Mouse (Mus musculus): ENCODE data around the gene Glis2. TPM values are rescaled to one million over a fixed set of nuclear protein-coding genes. Genes with fewer than 3 reads are reported as not detected.

The Glis2 gene
- polyA plus RNA-seq, 1 experiment from 2014 or later: 29.2 TPM

DNA sequence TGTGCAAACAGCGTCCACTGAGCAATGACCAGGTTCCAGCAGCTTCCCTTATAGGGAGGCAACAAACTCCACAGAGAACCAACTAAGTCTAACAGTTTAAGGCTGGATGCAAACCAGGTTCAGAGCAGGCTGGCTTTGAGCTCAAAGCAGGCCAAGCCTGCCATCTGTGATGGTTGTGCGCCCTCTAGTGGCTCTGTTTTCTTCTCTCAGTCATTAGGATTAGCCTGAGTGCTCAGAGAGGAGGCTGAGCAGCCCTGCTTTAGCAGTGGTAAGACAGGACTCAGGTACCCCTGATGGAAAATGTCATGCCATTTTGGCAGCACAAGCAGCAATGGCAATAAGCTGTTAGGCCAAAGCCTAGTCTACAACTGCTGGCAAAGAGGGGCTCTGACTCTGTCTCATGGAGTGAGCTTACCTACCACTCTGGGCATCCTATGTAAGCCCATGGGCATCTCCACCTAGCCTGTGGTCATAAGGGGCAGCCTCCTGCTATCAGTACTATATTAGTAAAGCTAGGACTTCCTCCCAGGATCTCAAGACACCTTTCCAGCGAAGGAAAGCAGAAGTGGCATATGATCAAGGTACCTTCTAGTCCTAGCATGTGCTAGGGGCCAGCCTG, 72.8 kb downstream of the Glis2 start:
- no peak overlapping the region for H3K4me3 ChIP-seq (ENCODE audit: low read depth, low read length)
- peak; percentile 90 for ATAC-seq (ENCODE audit: insufficient read depth)
- peaks cover 29% of the 10 kb centered on the region; the same call in 1 of the 2 replicates for H3K36me3 ChIP-seq (ENCODE audit: insufficient read depth)
- H3K9ac ChIP-seq: no peak overlapping the region
- H3K9me3 ChIP-seq (ENCODE audit: low read depth, low read length): no peaks in the 10 kb centered on the region
- 26% methylated on average over 3 of the region's 3 CpGs for WGBS
- H3K27me3 ChIP-seq (ENCODE audit: insufficient read depth, low read length): no peaks in the 10 kb centered on the region
- peak; percentile 97 for TF ChIP-seq CTCF (IDR thresholded peaks at IDR 0.05; ENCODE audit: low read depth)
- H3K4me1 ChIP-seq (ENCODE audit: insufficient read depth): no peaks in the 10 kb centered on the region
- DNase-seq: peak; percentile 98
- H3K4me2 ChIP-seq: no peak overlapping the region
- H3K27ac ChIP-seq (ENCODE audit: low read depth): no peak overlapping the region

DNA sequence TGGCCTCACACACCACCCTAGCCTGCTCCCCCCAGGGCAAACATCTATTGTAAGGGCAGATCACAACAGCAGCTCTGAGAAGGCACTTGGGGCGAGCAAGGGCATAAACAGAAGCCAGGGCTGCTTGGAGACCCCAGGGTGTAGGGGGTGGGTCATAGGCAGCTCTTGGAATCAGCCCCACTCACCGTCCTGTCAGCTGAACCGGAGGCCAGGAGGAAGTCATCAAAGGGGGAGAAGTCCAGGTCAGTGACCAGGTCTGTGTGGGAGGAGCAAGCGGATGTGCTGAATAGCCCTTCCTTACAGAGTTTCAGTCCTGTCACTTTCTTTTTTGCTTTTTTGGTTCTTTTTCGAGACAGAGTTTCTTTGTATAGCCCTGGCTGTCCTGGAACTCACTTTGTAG, 75.8 kb downstream of the Glis2 start:
- no peaks in the 10 kb centered on the region for H3K9me3 ChIP-seq (ENCODE audit: low read depth, low read length)
- DNase-seq (no peak), ATAC-seq (ENCODE audit: insufficient read depth) (no peak)
- H3K27ac ChIP-seq (ENCODE audit: low read depth): no peak overlapping the region
- H3K27me3 ChIP-seq (ENCODE audit: insufficient read depth, low read length): no peaks in the 10 kb centered on the region
- 72% methylated on average over 5 of the region's 5 CpGs for WGBS
- H3K9ac ChIP-seq: no peak overlapping the region
- no peak overlapping the region for H3K4me3 ChIP-seq (ENCODE audit: low read depth, low read length)
- no peak overlapping the region for H3K4me2 ChIP-seq
- H3K36me3 ChIP-seq (ENCODE audit: insufficient read depth): peaks cover 28% of the 10 kb centered on the region
- no peak for TF ChIP-seq CTCF (IDR thresholded peaks at IDR 0.05; ENCODE audit: low read depth)
- no peaks in the 10 kb centered on the region for H3K4me1 ChIP-seq (ENCODE audit: insufficient read depth)

DNA sequence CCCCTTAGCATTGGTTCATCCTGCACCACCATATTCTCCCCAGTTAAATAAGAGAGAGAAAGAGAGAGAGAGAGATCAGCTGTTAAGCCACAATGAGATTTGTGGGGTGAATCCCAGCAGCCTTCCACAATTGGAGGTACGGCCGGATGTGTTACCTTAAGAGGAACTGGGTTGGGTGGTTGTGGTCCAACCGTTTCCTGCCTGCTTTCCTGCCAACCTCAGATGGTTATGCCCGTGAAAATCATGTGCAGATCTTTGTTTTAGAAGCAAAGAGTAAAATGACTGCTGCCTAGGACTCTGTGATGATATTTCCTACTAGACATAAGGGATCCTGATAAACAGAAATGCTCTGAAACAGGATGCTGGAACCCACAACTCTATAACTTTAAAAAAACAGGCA, 79.6 kb downstream of the Glis2 start:
- no peaks in the 10 kb centered on the region for H3K27me3 ChIP-seq (ENCODE audit: insufficient read depth, low read length)
- no peak overlapping the region for H3K27ac ChIP-seq (ENCODE audit: low read depth)
- peaks cover 6% of the 10 kb centered on the region; the same call in 1 of the 2 replicates for H3K4me1 ChIP-seq (ENCODE audit: insufficient read depth)
- DNase-seq: no peak
- H3K9me3 ChIP-seq (ENCODE audit: low read depth, low read length): no peaks in the 10 kb centered on the region
- no peak for ATAC-seq (ENCODE audit: insufficient read depth)
- peaks cover 14% of the 10 kb centered on the region for H3K36me3 ChIP-seq (ENCODE audit: insufficient read depth)
- no peak overlapping the region for H3K4me2 ChIP-seq
- WGBS: 79% methylated on average over 4 of the region's 4 CpGs
- TF ChIP-seq CTCF (IDR thresholded peaks at IDR 0.05; ENCODE audit: low read depth): no peak
- H3K9ac ChIP-seq: no peak overlapping the region
- no peak overlapping the region for H3K4me3 ChIP-seq (ENCODE audit: low read depth, low read length)

Other genes starting within 250 kb of the Glis2 start
- gene Adcy9, start 174.2 kb upstream of the Glis2 start, polyA plus RNA-seq (2014; fragmentation: Nextera tagmentation; extraction: Ambion mirVana): 1.3 and 1.4 TPM in 2 replicates
- 18.4 and 20.7 TPM in 2 replicates for gene Srl, start 52.9 kb upstream of the Glis2 start, polyA plus RNA-seq (2014; fragmentation: Nextera tagmentation; extraction: Ambion mirVana)
- gene Tfap4, start 34.9 kb upstream of the Glis2 start, polyA plus RNA-seq (2014; fragmentation: Nextera tagmentation; extraction: Ambion mirVana): 23.0 and 24.1 TPM in 2 replicates
- 81.9 and 86.3 TPM in 2 replicates for gene Pam16, start 30.3 kb downstream of the Glis2 start, polyA plus RNA-seq (2014; fragmentation: Nextera tagmentation; extraction: Ambion mirVana)
- 23.1 and 23.5 TPM in 2 replicates for gene Vasn, start 45.2 kb downstream of the Glis2 start, polyA plus RNA-seq (2014; fragmentation: Nextera tagmentation; extraction: Ambion mirVana)
- gene Dnaja3, start 45.3 kb downstream of the Glis2 start, polyA plus RNA-seq (2014; fragmentation: Nextera tagmentation; extraction: Ambion mirVana): 58.7 and 59.3 TPM in 2 replicates
- gene Coro7, start 85.1 kb downstream of the Glis2 start, polyA plus RNA-seq (2014; fragmentation: Nextera tagmentation; extraction: Ambion mirVana): 13.1 and 15.1 TPM in 2 replicates
- 93.7 and 102 TPM in 2 replicates for gene Nmral1, start 124.6 kb downstream of the Glis2 start, polyA plus RNA-seq (2014; fragmentation: Nextera tagmentation; extraction: Ambion mirVana)
- gene Hmox2, start 131.6 kb downstream of the Glis2 start, polyA plus RNA-seq (2014; fragmentation: Nextera tagmentation; extraction: Ambion mirVana): 104 and 109 TPM in 2 replicates
- 85.7 and 89.9 TPM in 2 replicates for gene Cdip1, start 195.6 kb downstream of the Glis2 start, polyA plus RNA-seq (2014; fragmentation: Nextera tagmentation; extraction: Ambion mirVana)
- 1.0 and 1.1 TPM in 2 replicates for gene 4930562C15Rik, start 240.7 kb downstream of the Glis2 start, polyA plus RNA-seq (2014; fragmentation: Nextera tagmentation; extraction: Ambion mirVana)

Data from lung, embryonic 14.5 days (tissue).